Mouse (Mus musculus) limb, embryonic 14.5 days (tissue): ENCODE results near the gene Slc15a5. TPM values are rescaled to one million over a fixed set of nuclear protein-coding genes. Genes with fewer than 3 reads are reported as not detected.

Experiments used
- ATAC-seq: fragments of 200-750 bp; cut with Nextera tagmentation; 2 replicates; pipeline ENCODE4 v1.8.0; 2017; ENCODE audit warnings: low read depth, moderate number of reproducible peaks, moderate TSS enrichment; ENCODE audit not compliant: low FRiP score
- DNase-seq: peaks from one replicate; pipeline ENCODE4 v3.0.0-alpha.2; 2015; ENCODE audit warnings: low spot score
- H3K27ac ChIP-seq: fragments of 300-500 bp; sonication (generic); replicated peaks from 2 replicates; pipeline ENCODE4 v1.5.1; 2014; ENCODE audit warnings: low read depth, mild to moderate bottlenecking, low read length, moderate library complexity, mixed read lengths
- H3K27me3 ChIP-seq: fragments of 300-500 bp; sonication (generic); 2 replicates; pipeline ENCODE4 v1.6.1; 2014; ENCODE audit warnings: low read length, mixed read lengths; ENCODE audit not compliant: control insufficient read depth, insufficient read depth
- H3K36me3 ChIP-seq: fragments of 300-500 bp; sonication (generic); 2 replicates; pipeline ENCODE4 v1.6.1; 2014; ENCODE audit warnings: mild to moderate bottlenecking, low read length, moderate library complexity, mixed read lengths; ENCODE audit not compliant: control insufficient read depth, insufficient read depth
- H3K4me1 ChIP-seq: fragments of 300-500 bp; sonication (generic); 2 replicates; pipeline ENCODE4 v1.6.1; 2014; ENCODE audit warnings: antibody characterized with exemption, low read length, mixed read lengths; ENCODE audit not compliant: control insufficient read depth, insufficient read depth
- H3K4me2 ChIP-seq: fragments of 300-500 bp; sonication (generic); replicated peaks from 2 replicates; pipeline ENCODE4 v1.6.1; 2014; ENCODE audit warnings: low read depth, mild to moderate bottlenecking, low read length, moderate library complexity; ENCODE audit not compliant: severe bottlenecking
- H3K4me3 ChIP-seq: fragments of 300-500 bp; sonication (generic); replicated peaks from 2 replicates; pipeline ENCODE4 v1.5.1; 2014; ENCODE audit warnings: low read length
- H3K9ac ChIP-seq: fragments of 300-500 bp; sonication (generic); 2 replicates; pipeline ENCODE4 v1.6.1; 2014; ENCODE audit warnings: mild to moderate bottlenecking, low read depth, low read length, moderate library complexity; ENCODE audit not compliant: severe bottlenecking
- H3K9me3 ChIP-seq: fragments of 300-500 bp; sonication (generic); 2 replicates; pipeline ENCODE4 v1.6.1; 2016; ENCODE audit warnings: low read length; ENCODE audit not compliant: control insufficient read depth
- POLR2A ChIP-seq: fragments of 200-500 bp; IDR thresholded peaks from 2 replicates; pipeline ENCODE4 v1.8.0; 2012; ENCODE audit warnings: inconsistent platforms, mild to moderate bottlenecking, moderate library complexity, borderline replicate concordance; ENCODE audit not compliant: insufficient read depth, insufficient read length; ENCODE audit errors: extremely low read depth
- WGBS: fragments of 180-500 bp; shearing (Covaris S2); extraction: QIAGEN DNeasy Blood & Tissue Kit; methylation state at CpG from one replicate; pipeline ENCODE4 v1.1.7; 2014; 5-methylcytosine and 5-hydroxymethylcytosine counted together
- polyA plus RNA-seq, 2 experiments: library from polyadenylated mRNA; depleted of rRNA in 1 of 2; stranded (reverse) in 1 of 2; unstranded in 1 of 2; fragments of >200 nt; fragmentation: Nextera tagmentation in 1 of 2; extraction: Ambion mirVana in 1 of 2; gene quantifications; 2 replicates each; pipeline versions ENCODE4 v1.2.1 to v1.2.3; 2012 to 2014

Slc15a5 gene
- polyA plus RNA-seq, 2 experiments, result 0.03 TPM; not detected in 1

DNA sequence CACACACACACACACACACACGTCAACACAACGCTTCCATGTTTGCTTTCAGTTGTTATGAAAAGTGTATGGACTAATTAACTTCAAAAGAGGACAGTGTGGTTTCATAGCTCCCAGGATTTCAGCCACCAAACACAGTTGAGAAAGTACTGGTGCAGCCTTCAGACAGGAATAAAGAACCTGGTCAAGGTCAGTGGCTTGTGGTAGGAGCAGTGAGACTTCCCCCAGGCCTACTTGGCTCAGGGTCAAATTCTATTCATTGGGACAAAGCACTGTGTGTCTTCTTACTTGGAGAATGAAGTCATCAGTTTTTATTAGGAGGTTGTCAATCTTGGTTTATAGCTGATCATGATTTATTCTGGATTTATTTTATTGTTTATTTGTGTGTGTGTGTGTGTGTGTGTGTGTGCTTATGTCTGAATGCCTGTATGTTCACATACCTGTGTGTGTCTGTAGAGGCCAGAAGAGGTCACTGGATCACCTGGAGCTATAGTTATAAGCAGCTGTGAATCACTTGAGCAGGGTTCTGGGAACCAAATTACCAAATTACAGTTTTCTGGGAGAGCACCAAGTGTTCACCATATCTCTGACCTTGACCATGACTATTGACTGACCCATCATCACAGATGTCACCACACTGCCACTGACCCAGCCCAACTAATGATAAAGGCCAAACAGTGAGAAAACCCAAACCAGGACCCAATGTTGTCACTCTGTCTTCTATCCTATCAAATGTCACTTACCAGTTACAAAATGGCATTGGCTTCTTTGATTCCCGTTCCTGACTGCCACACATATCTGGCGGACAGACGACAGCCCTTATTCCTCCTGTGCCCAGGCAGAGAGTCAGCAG is 7.4 kb downstream of the Slc15a5 start:
- no peak for TF ChIP-seq POLR2A

DNA sequence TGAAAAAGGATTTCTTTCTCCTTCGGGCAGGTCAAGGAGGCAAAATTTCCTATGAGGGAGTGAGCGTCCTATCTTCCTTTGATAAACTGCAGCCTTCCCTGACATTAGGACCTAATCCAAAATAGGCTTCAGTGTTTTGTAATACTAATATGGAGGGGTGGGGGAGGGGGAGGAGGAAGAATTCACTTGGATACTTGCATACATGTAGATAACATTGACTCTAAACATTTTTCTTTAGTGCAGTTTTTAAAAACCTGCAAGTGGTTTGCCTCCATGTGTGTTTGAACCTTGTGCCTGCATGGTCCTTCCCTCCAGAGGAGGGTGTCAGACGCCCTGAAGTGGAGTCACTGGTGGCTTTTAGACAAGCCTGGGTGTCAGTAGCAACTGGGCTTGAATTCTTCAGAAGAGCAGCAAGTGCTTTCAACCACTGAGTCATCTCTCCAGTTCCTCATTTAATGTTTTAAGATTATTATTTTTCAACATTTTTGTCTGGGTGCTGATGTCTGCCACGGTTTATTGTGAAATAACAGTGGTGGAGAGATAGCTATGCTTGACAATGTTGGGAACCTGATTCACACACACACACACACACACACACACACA is 8.1 kb downstream of the Slc15a5 start:
- H3K4me3 ChIP-seq, result no peak overlapping the region
- no peak for DNase-seq
- H3K4me2 ChIP-seq, result no peak overlapping the region
- 82% methylated on average over 4 of the region's 4 CpGs for WGBS
- H3K27me3 ChIP-seq, result no peaks in the 10 kb centered on the region
- no peaks in the 10 kb centered on the region for H3K4me1 ChIP-seq
- no peaks in the 10 kb centered on the region for H3K9me3 ChIP-seq
- no peak overlapping the region for H3K9ac ChIP-seq
- ATAC-seq, result no peak
- no peaks in the 10 kb centered on the region for H3K36me3 ChIP-seq
- H3K27ac ChIP-seq, result no peak overlapping the region
- TF ChIP-seq POLR2A, result no peak

More for the DNA sequence above, 7.4 kb downstream of the Slc15a5 start:
- 75% methylated on average over 5 of the region's 5 CpGs for WGBS
- no peak overlapping the region for H3K4me3 ChIP-seq
- H3K9ac ChIP-seq, result no peak overlapping the region
- H3K27me3 ChIP-seq, result no peaks in the 10 kb centered on the region
- H3K4me2 ChIP-seq, result no peak overlapping the region
- ATAC-seq (no peak), DNase-seq (no peak)
- H3K27ac ChIP-seq, result no peak overlapping the region
- H3K36me3 ChIP-seq, result no peaks in the 10 kb centered on the region
- no peaks in the 10 kb centered on the region for H3K9me3 ChIP-seq
- H3K4me1 ChIP-seq, result no peaks in the 10 kb centered on the region

DNA sequence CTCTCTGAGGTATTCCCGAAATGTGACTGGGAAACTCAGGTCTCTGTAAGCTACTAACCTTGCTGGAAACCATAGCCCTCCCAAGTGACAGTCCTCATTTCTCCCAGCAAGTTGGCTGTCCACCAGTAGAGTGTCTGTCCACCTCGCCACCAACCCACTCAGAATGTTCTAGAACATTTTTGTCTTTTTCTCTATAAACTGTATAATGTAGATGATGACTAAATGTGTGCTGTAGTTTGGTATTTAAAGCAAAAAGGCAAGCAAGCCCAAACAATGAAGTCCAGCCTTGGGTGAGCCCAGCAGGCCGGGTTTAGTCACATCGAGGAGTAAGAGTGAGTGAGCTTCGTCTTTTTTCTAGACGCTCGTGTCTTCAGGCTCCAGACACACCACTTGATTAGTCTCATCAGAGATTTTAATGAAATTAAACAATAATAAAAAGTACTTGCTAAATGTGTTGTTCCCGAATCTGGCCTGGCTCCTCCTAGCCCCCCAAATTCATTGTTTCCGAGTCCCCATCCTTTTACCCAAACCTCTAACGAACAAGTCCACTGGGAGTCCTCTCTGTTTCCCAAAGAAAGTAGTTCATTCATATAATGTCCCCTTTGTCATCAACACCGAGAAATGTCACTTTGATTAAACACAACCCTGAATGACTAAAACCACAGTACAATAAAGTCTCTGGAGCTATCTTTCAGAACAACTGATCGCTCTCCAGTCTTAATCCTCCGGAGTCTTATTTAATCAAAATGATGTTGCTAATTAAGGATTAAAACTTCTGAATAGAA is 8.8 kb downstream of the Slc15a5 start:
- H3K4me1 ChIP-seq, result no peaks in the 10 kb centered on the region
- H3K9me3 ChIP-seq, result no peaks in the 10 kb centered on the region
- DNase-seq, result no peak
- H3K4me2 ChIP-seq, result no peak overlapping the region
- no peak for TF ChIP-seq POLR2A
- H3K9ac ChIP-seq, result no peak overlapping the region
- H3K27ac ChIP-seq, result no peak overlapping the region
- no peak overlapping the region for H3K4me3 ChIP-seq
- no peaks in the 10 kb centered on the region for H3K27me3 ChIP-seq
- no peak for ATAC-seq
- H3K36me3 ChIP-seq, result no peaks in the 10 kb centered on the region
- WGBS, result 90% methylated on average over 13 of the region's 13 CpGs

DNA sequence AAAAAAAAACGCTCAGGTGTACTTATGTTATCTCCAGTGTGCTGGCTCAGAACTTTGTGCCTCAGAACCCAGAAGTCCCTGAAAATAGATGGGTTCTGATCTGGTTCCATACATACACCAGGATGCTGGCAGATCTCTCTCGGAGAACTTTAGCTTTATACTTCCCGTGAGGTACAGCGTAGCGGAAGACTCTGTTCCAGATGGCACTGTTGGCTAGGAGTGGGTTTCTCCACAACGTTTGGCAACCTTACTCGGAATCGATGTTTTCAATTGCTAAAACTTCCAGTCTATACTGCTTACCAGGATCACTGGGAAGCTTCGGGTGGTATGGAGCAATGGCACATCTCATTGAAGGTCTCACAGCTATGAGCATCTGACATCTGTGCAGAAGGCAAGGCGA is 9.8 kb downstream of the Slc15a5 start:
- no peak overlapping the region for H3K9ac ChIP-seq
- no peak overlapping the region for H3K4me2 ChIP-seq
- no peaks in the 10 kb centered on the region for H3K36me3 ChIP-seq
- TF ChIP-seq POLR2A, result no peak
- H3K4me3 ChIP-seq, result no peak overlapping the region
- H3K27ac ChIP-seq, result no peak overlapping the region
- no peak for DNase-seq
- H3K4me1 ChIP-seq, result no peaks in the 10 kb centered on the region
- ATAC-seq, result no peak
- no peaks in the 10 kb centered on the region for H3K27me3 ChIP-seq
- WGBS, result 84% methylated on average over 10 of the region's 10 CpGs
- H3K9me3 ChIP-seq, result no peaks in the 10 kb centered on the region

DNA sequence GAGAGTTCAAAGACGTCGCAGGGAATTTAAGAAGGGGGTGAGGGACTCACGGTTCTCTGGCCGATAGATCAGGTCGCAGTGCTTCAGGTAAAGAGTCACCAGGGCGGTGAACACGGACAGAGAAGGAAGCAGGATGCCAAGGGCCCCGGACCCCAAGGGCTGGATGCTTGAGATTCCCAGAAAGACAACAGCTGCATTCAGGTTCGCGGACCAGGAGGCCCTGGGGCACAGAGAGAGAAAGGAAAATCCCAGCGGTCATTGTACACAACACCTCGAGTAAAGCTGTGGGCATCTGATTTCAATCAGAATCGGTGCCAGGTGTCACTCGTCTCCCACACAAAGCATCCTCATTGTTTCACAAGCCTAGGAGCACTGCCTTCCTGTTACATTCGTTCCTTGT is 24.1 kb downstream of the Slc15a5 start:
- H3K27ac ChIP-seq, result no peak overlapping the region
- DNase-seq, result no peak
- no peak for ATAC-seq
- H3K4me2 ChIP-seq, result no peak overlapping the region
- no peaks in the 10 kb centered on the region for H3K36me3 ChIP-seq
- H3K9ac ChIP-seq, result no peak overlapping the region
- H3K4me1 ChIP-seq, result no peaks in the 10 kb centered on the region
- no peak for TF ChIP-seq POLR2A
- H3K9me3 ChIP-seq, result no peaks in the 10 kb centered on the region
- no peak overlapping the region for H3K4me3 ChIP-seq
- no peaks in the 10 kb centered on the region for H3K27me3 ChIP-seq
- 22% methylated on average over 15 of the region's 15 CpGs for WGBS
